Mouse (Mus musculus) megakaryocyte, embryonic 14.5 days (primary cell): ENCODE results near the gene Timp1.

ENCODE experiments used
- FLI1 ChIP-seq: IDR thresholded peaks from 2 replicates; pipeline ENCODE4 v1.6.1; 2012; ENCODE audit warnings: low read length, inconsistent platforms, mixed read lengths
- GATA1 ChIP-seq: IDR thresholded peaks from 3 replicates; pipeline ENCODE4 v1.6.1; 2012; ENCODE audit warnings: mixed read lengths, low read length, inconsistent platforms, borderline replicate concordance

GRCm38 (mm10) chrX:20847232-20847631 is 22.7 kb upstream of the Timp1 start:
- TF ChIP-seq GATA1 (no peak), FLI1 (no peak)
